Mouse (Mus musculus) cerebellum, adult 9-11 months (tissue): ENCODE data around the gene Adgrl3.

Source experiments
- DNase-seq: peaks from one replicate; pipeline ENCODE4 v3.0.0; 2022

Gene Adgrl3

GRCm38 (mm10) chr5:81686845-81687244 is 666.9 kb downstream of the Adgrl3 start:
- no peak for DNase-seq

GRCm38 (mm10) chr5:81729620-81730019 is 709.7 kb downstream of the Adgrl3 start:
- DNase-seq = no peak

DNA sequence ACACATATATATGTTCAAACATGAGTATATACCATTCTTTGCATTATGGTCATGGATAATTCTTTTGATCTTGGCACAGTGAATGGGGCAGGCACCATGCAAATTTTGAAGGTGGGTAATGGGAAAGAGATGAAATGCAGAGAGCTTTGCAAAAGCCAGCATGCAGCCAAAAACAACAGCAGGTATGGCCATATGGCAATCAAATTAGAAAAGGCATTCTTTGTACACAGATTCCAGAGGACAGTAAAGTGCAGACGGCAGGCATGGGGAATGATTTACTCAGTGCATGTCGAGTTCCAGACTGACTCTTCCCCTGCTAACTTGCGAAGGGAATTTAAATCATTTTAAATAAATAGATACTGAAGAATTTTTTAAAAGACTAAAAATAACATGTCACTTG is 716.1 kb downstream of the Adgrl3 start:
- DNase-seq = peak; percentile 86

DNA sequence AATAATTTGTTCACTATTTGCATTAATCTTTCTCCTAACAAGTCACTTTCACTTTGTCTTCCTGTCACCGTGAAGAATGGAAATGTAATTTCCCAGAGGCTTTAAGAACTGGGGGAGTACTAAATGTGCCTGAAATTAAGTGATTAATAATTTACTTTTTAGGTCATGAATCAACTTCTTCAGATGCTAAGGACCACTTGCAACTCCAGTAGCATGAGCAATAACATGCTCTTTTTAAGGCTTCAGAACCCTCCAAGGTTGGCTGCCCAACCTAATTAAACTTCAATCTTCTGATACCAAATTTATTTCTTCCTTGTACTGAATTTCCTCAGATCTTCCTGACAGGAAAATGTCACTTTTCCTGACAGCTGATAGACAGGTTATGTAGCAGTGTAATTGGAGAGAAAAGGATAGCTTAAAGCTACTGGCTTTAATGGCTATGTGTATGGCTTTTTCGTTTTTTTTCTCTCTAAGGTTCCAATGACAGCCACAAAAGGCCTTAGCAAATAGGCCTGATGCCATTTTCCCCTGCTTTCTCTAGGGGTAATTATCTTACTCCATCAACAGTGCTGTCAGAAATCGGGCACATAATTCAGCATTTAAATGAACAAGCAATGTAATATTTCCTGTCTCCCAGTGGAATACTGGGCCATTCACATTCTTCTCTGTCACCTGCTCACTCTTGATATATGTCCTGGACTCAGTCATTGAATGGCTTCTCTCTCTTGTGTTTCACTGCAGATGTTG is 718.5 kb downstream of the Adgrl3 start:
- DNase-seq = no peak

DNA sequence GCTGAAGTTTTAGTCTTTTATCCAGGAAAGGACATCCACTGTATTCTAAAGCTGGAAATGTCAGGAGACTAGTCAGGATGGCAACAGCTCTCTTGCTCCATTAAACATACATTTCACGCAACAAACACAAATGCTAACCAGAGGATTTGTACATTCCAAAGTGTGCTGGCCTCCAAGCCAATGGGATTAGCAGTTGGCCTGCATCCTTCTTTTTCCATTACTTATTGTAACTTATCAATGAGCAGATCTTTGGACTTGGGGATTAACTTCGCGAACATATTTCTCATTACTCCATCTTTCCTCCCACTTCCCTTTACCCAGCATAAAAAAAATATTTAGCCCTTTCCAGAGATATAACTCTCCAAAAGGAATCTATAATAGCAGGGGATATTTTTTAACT is 732.5 kb downstream of the Adgrl3 start:
- no peak for DNase-seq

DNA sequence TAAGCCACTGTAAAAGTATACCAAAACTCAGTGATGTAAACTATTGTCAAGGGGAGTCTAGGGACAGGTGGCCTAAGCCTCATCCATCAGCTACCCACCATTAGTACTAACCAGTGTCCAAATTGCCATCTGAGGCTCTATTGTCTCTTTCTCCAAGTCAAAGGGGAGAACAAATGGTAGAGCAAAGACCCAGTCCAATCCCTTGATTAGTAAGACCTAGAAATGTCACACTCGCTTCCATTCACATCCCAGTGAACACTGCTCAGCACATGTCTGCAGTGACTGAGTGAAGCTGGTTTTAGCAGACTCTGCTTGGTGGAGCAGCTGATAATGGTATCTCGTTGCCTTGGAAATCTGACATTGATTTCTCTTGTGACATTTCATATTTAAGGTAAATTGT is 735.8 kb downstream of the Adgrl3 start:
- no peak for DNase-seq

GRCm38 (mm10) chr5:81757093-81757725 is 737.3 kb downstream of the Adgrl3 start:
- DNase-seq = no peak

GRCm38 (mm10) chr5:81776234-81776633 is 756.3 kb downstream of the Adgrl3 start:
- no peak for DNase-seq

GRCm38 (mm10) chr5:81776746-81777145 is 756.8 kb downstream of the Adgrl3 start:
- no peak for DNase-seq

DNA sequence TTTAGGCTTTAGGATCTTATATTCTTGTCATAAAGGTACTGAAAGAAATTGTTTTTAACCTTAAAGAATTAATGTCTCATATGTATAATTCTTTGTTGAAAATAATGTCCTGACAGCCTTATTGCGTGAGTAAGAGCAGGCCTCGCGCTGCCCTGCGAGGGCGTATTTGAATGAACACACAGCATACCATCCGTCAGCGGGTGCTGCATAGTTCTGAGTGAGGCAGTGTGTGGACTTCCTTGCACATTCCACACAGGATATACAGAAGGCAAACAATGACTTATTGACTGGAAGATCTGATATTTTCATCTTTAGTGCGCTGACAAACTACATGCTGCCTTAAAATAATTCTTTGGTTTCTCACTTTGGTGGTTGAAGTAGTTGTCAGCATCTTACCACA is 764.8 kb downstream of the Adgrl3 start:
- DNase-seq = no peak

DNA sequence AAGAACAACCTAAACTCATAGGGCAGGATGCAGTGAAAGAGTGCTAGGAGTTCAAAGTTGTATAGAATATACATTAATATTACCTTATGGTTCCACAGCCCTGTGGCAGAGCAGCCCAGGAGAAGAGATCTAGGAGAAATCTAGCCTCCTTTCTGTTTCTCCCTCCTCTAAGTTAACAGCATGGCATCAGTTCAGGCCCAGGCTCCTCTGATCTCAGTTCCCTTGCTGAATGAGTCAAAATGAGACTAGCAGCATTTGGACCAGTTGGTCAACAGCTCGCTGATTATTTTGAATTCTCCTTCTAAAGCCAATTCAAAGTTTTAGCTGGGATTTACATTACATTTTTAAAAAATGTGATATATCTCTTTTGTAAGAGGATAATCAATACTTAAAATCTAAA is 770.8 kb downstream of the Adgrl3 start:
- no peak for DNase-seq

GRCm38 (mm10) chr5:81794125-81794524 is 774.2 kb downstream of the Adgrl3 start:
- DNase-seq = no peak

DNA sequence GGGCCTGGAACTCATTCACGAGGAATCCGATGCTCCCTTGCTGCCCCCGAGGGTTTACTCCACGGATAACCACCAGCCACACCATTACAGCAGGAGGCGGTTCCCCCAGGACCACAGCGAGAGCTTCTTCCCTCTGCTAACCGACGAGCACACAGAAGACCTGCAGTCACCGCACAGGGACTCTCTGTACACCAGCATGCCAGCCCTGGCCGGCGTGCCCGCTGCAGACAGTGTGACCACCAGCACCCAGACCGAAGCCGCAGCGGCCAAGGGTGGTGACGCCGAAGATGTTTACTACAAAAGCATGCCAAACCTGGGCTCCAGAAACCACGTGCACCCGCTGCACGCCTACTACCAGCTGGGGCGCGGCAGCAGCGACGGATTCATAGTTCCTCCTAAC is 774.7 kb downstream of the Adgrl3 start:
- peak; percentile 5 for DNase-seq

GRCm38 (mm10) chr5:81796128-81796527 is 776.2 kb downstream of the Adgrl3 start:
- DNase-seq = no peak

GRCm38 (mm10) chr5:81810966-81811365 is 791.0 kb downstream of the Adgrl3 start:
- no peak for DNase-seq

- DNase-seq = no peak
Measured at GRCm38 (mm10) chr5:81832076-81832475, 812.1 kb downstream of the Adgrl3 start.

- no peak for DNase-seq
Measured at GRCm38 (mm10) chr5:81832679-81833078, 812.7 kb downstream of the Adgrl3 start.

DNA sequence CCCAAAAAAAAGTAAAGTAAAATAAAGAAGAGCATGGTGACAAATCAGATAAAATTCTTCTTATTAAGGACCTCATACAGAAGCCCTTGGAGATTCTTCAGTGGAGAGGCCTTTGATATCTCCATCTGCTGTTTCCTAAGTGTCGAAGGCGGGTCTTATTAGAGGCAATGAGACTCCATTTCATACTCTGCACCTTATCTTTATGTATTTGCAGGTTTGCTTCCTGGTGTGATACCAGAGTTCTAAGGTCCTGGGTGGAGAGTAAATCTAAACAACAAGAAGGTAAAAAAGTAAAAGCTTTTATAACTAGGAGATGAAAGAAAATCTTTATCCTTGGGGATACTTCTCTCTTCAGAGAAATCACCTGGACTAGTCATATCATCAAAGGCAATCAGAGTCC is 817.9 kb downstream of the Adgrl3 start:
- no peak for DNase-seq

DNA sequence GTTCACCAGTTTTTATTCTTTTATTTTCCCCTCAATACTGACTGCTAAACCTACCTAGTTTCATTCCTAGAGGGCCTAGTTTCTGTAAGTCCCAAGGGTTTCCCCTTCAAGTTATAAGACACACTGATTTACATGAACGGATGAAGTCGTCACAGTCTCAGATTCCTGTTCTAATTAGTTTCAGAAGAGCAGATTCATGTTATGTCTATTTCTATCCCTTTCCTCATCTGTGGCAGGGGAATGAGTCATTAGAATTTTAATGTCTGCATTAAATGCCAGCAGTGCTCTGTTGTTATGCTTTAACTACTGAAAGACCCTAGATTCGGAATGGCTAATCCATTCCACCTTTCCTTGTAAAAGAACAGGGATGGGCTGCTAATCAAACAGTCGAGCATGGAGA is 823.9 kb downstream of the Adgrl3 start:
- no peak for DNase-seq

DNA sequence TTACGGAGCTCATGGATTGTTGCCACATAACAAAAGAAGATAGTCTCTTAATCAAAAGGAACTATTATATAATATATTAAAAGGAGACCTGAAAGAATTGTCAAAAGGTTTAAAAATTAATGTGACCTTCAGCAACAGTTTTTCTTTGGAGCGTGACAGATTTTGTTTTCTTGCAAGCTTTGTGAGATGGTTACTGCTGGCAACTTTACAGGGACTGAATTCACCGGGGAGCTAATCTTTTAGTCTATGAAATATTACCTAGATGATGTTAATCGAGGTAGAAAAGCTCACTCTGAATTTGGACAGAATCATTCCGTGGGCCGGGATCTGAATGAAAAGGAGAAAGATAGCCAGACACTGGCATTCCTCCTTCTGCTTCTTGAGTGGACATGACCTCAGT is 850.4 kb downstream of the Adgrl3 start:
- DNase-seq = no peak
